ENCODE assay signal across 18 mouse cellular contexts in genomic region chr2:165158317-165158716, GRCm38 (mm10).
A peak's percentile ranks its signal among the peaks of the same experiment; 100 is the strongest.
DNase-seq lines count a peak whose midpoint lies in the region; ATAC-seq lines count a peak whose summit lies in the region.
"Had no signal": no experiment of that assay in that cellular context is flagged by ENCODE, and none has a peak within 500 bp of the region (broad histone marks: within the 10 kb centered on the region; RNA-seq: fewer than 3 reads in every experiment).

No protein-coding gene starts in this region.

- no peak for DNase-seq in forebrain, embryonic 10.5 days (ENCODE audit: extremely low spot score, low spot score)
- no peak for DNase-seq in neural tube, embryonic 10.5 days (ENCODE audit: extremely low spot score, low spot score)
- peak; percentile 42 for DNase-seq in midbrain, embryonic 14.5 days
- no peak for DNase-seq in left cerebral cortex, adult 18-20 months (ENCODE audit: low spot score in 2 of 2)
- no peak for DNase-seq in liver, embryonic 11.5 days (ENCODE audit: low spot score)
- no peak for DNase-seq in retina, embryonic 14.5 days (ENCODE audit: low spot score)
- DNase-seq: cerebellum, adult 9-11 months; gastrocnemius, postnatal 25 days; thymus, adult 18-20 months had no signal

- ATAC-seq in forebrain, embryonic 12.5 days (ENCODE audit: low FRiP score): peak; percentile 47; the same call in 1 of the 2 replicates
- ATAC-seq in neural tube, embryonic 13.5 days (ENCODE audit: low read depth): no peak
- ATAC-seq in midbrain, embryonic 14.5 days (ENCODE audit: low FRiP score, low TSS enrichment): no peak
- ATAC-seq in liver, embryonic 11.5 days (replicated peaks; ENCODE audit: low FRiP score): no peak

- H3K27me3 ChIP-seq in forebrain, embryonic 12.5 days: peaks cover 22% of the 10 kb centered on the region; the same call in 1 of the 2 replicates
- peaks cover 49% of the 10 kb centered on the region for H3K27me3 ChIP-seq in forebrain, embryonic 10.5 days (ENCODE audit: poor library complexity, severe bottlenecking)
- peaks cover 56% of the 10 kb centered on the region for H3K27me3 ChIP-seq in neural tube, embryonic 13.5 days
- H3K27me3 ChIP-seq in midbrain, embryonic 14.5 days (ENCODE audit: control insufficient read depth, insufficient read depth, low read length): no peaks in the 10 kb centered on the region
- H3K27me3 ChIP-seq in liver, embryonic 11.5 days (replicated peaks; ENCODE audit: control insufficient read depth, insufficient read depth, low read length): no peaks in the 10 kb centered on the region; the same call in 1 of the 2 replicates

- peaks cover 37% of the 10 kb centered on the region for H3K4me1 ChIP-seq in forebrain, embryonic 12.5 days
- H3K4me1 ChIP-seq in forebrain, embryonic 10.5 days: peaks cover 40% of the 10 kb centered on the region
- peaks cover 51% of the 10 kb centered on the region for H3K4me1 ChIP-seq in neural tube, embryonic 13.5 days (replicated peaks)
- H3K4me1 ChIP-seq in midbrain, embryonic 14.5 days (ENCODE audit: control insufficient read depth, insufficient read depth, low read length): peaks cover 21% of the 10 kb centered on the region
- H3K4me1 ChIP-seq in liver, embryonic 11.5 days (replicated peaks; ENCODE audit: control insufficient read depth, insufficient read depth, low read length): no peaks in the 10 kb centered on the region
- H3K4me1 ChIP-seq: liver, embryonic 15.5 days; lung, embryonic 15.5 days had no signal

- H3K27ac ChIP-seq in forebrain, embryonic 12.5 days: peak overlapping the region; percentile 54
- no peak overlapping the region for H3K27ac ChIP-seq in forebrain, embryonic 10.5 days
- peak overlapping the region; percentile 57 for H3K27ac ChIP-seq in neural tube, embryonic 13.5 days (replicated peaks)
- peak overlapping the region; percentile 70 for H3K27ac ChIP-seq in midbrain, embryonic 14.5 days (replicated peaks; ENCODE audit: low read depth, low read length)
- H3K27ac ChIP-seq in liver, embryonic 11.5 days (ENCODE audit: low read depth, low read length): no peak overlapping the region
- H3K27ac ChIP-seq: embryonic facial prominence, embryonic 10.5 days; heart, embryonic 13.5 days; kidney, postnatal 0 days; limb, embryonic 15.5 days; liver, embryonic 15.5 days; lung, embryonic 15.5 days had no signal

- no peak overlapping the region for H3K4me2 ChIP-seq in forebrain, embryonic 12.5 days
- no peak overlapping the region for H3K4me2 ChIP-seq in neural tube, embryonic 13.5 days
- H3K4me2 ChIP-seq in midbrain, embryonic 14.5 days (ENCODE audit: low read length): no peak overlapping the region
- no peak overlapping the region for H3K4me2 ChIP-seq in liver, embryonic 11.5 days
- H3K4me2 ChIP-seq: heart, embryonic 13.5 days; limb, embryonic 15.5 days; liver, embryonic 15.5 days; lung, embryonic 15.5 days had no signal

- 77% methylated on average over 2 of the region's 4 CpGs for WGBS in forebrain, embryonic 12.5 days
- 76% methylated on average over 4 of the region's 4 CpGs for WGBS in forebrain, embryonic 10.5 days
- WGBS in neural tube, embryonic 13.5 days: 35% methylated on average over 4 of the region's 4 CpGs
- 58% methylated on average over 4 of the region's 4 CpGs for WGBS in midbrain, embryonic 14.5 days
- WGBS in liver, embryonic 11.5 days: 64% methylated on average over 4 of the region's 4 CpGs

- H3K9ac ChIP-seq in forebrain, embryonic 12.5 days: no peak overlapping the region
- no peak overlapping the region for H3K9ac ChIP-seq in neural tube, embryonic 13.5 days
- H3K9ac ChIP-seq in midbrain, embryonic 14.5 days (replicated peaks; ENCODE audit: low read length): no peak overlapping the region
- H3K9ac ChIP-seq in liver, embryonic 11.5 days (ENCODE audit: low read depth, low read length): no peak overlapping the region
- H3K9ac ChIP-seq: heart, embryonic 13.5 days; limb, embryonic 15.5 days; liver, embryonic 15.5 days; lung, embryonic 15.5 days had no signal

- no peaks in the 10 kb centered on the region for H3K36me3 ChIP-seq in forebrain, embryonic 12.5 days (replicated peaks)
- no peaks in the 10 kb centered on the region for H3K36me3 ChIP-seq in forebrain, embryonic 10.5 days (replicated peaks)
- no peaks in the 10 kb centered on the region for H3K36me3 ChIP-seq in neural tube, embryonic 13.5 days
- H3K36me3 ChIP-seq in midbrain, embryonic 14.5 days (ENCODE audit: control insufficient read depth, insufficient read depth, low read length): no peaks in the 10 kb centered on the region
- no peaks in the 10 kb centered on the region for H3K36me3 ChIP-seq in liver, embryonic 11.5 days (ENCODE audit: control insufficient read depth, insufficient read depth, low read length)
- H3K36me3 ChIP-seq: embryonic facial prominence, embryonic 10.5 days; heart, embryonic 13.5 days; limb, embryonic 15.5 days; liver, embryonic 15.5 days; lung, embryonic 15.5 days had no signal

- H3K9me3 ChIP-seq in forebrain, embryonic 12.5 days: no peaks in the 10 kb centered on the region
- no peaks in the 10 kb centered on the region for H3K9me3 ChIP-seq in forebrain, embryonic 10.5 days
- H3K9me3 ChIP-seq in neural tube, embryonic 13.5 days: no peaks in the 10 kb centered on the region
- H3K9me3 ChIP-seq in midbrain, embryonic 14.5 days (ENCODE audit: control insufficient read depth, low read length): no peaks in the 10 kb centered on the region
- H3K9me3 ChIP-seq in liver, embryonic 11.5 days (ENCODE audit: control insufficient read depth, low read length): no peaks in the 10 kb centered on the region
- H3K9me3 ChIP-seq: embryonic facial prominence, embryonic 10.5 days; heart, embryonic 13.5 days; limb, embryonic 15.5 days; liver, embryonic 15.5 days; lung, embryonic 15.5 days had no signal

- H3K4me3 ChIP-seq in forebrain, embryonic 12.5 days (replicated peaks): no peak overlapping the region
- H3K4me3 ChIP-seq in forebrain, embryonic 10.5 days: no peak overlapping the region
- H3K4me3 ChIP-seq in neural tube, embryonic 13.5 days: no peak overlapping the region
- H3K4me3 ChIP-seq in midbrain, embryonic 14.5 days (replicated peaks; ENCODE audit: low read depth, low read length): no peak overlapping the region
- no peak overlapping the region for H3K4me3 ChIP-seq in liver, embryonic 11.5 days (ENCODE audit: low read depth, low read length)
- H3K4me3 ChIP-seq: embryonic facial prominence, embryonic 10.5 days; heart, embryonic 13.5 days; limb, embryonic 15.5 days; liver, embryonic 15.5 days; lung, embryonic 15.5 days; myocyte had no signal

Comparison
In these comparisons a context has a peak if more than half of its experiments do, and no peak if none do; other contexts are left out.
1. H3K27ac ChIP-seq: peak in forebrain, embryonic 12.5 days (single experiment), neural tube, embryonic 13.5 days (single experiment) and midbrain, embryonic 14.5 days (single experiment); none in forebrain, embryonic 10.5 days (single experiment) and liver, embryonic 11.5 days (single experiment).